Mouse (Mus musculus) spleen, adult 2 months (tissue): ENCODE measurements around the gene Nmt1.

ENCODE experiments used
- CTCF ChIP-seq: fragments of 200-500 bp; IDR thresholded peaks from 2 replicates; pipeline ENCODE4 v1.5.1; 2011; ENCODE audit warnings: mild to moderate bottlenecking, inconsistent platforms; ENCODE audit not compliant: insufficient read depth, insufficient read length, insufficient replicate concordance; ENCODE audit errors: extremely low read depth
- POLR2A ChIP-seq: fragments of 200-500 bp; IDR thresholded peaks from 2 replicates; pipeline ENCODE4 v1.6.1; 2011; ENCODE audit warnings: low read depth, low read length, inconsistent platforms

GRCm38 (mm10) chr11:103008558-103008957, 19.4 kb upstream of the Nmt1 start:
- TF ChIP-seq CTCF (no peak), POLR2A (no peak)
